Mouse (Mus musculus) neural tube, embryonic 13.5 days (tissue): ENCODE data around the gene Qpctl. TPM values are rescaled to one million over a fixed set of nuclear protein-coding genes. Genes with fewer than 3 reads are reported as not detected.

ENCODE experiments used
- ATAC-seq: fragments of 200-750 bp; cut with Nextera tagmentation; 2 replicates; pipeline ENCODE4 v1.8.0; 2017; ENCODE audit warnings: low read depth, mild to moderate bottlenecking, moderate TSS enrichment, moderate library complexity
- H3K27ac ChIP-seq: fragments of 300-500 bp; sonication (generic); replicated peaks from 2 replicates; pipeline ENCODE4 v1.5.1; 2015; ENCODE audit warnings: moderate library complexity, mild to moderate bottlenecking, inconsistent platforms
- H3K27me3 ChIP-seq: fragments of 300-500 bp; sonication (generic); 2 replicates; pipeline ENCODE4 v1.6.1; 2015; ENCODE audit warnings: mild to moderate bottlenecking, inconsistent platforms
- H3K36me3 ChIP-seq: fragments of 300-500 bp; sonication (generic); 2 replicates; pipeline ENCODE4 v1.6.1; 2015; ENCODE audit warnings: mild to moderate bottlenecking, inconsistent platforms
- H3K4me1 ChIP-seq: fragments of 300-500 bp; sonication (generic); replicated peaks from 2 replicates; pipeline ENCODE4 v1.6.1; 2015; ENCODE audit warnings: inconsistent platforms
- H3K4me2 ChIP-seq: fragments of 300-500 bp; sonication (generic); 2 replicates; pipeline ENCODE4 v1.6.1; 2015; ENCODE audit warnings: inconsistent platforms, mild to moderate bottlenecking, moderate library complexity
- H3K4me3 ChIP-seq: fragments of 300-500 bp; sonication (generic); 2 replicates; pipeline ENCODE4 v1.5.1; 2015; ENCODE audit warnings: mild to moderate bottlenecking, inconsistent platforms
- H3K9ac ChIP-seq: fragments of 300-500 bp; sonication (generic); 2 replicates; pipeline ENCODE4 v1.6.1; 2015; ENCODE audit warnings: moderate library complexity, mild to moderate bottlenecking, inconsistent platforms
- H3K9me3 ChIP-seq: fragments of 300-500 bp; sonication (generic); 2 replicates; pipeline ENCODE4 v1.6.1; 2016; ENCODE audit warnings: inconsistent platforms
- WGBS: fragments of 180-500 bp; shearing (Covaris S2); methylation state at CpG from one replicate; pipeline ENCODE4 v1.1.7; 2015; 5-methylcytosine and 5-hydroxymethylcytosine counted together
- polyA plus RNA-seq: library from polyadenylated mRNA; unstranded; fragments of >200 nt; fragmentation: Nextera tagmentation; extraction: Ambion mirVana; gene quantifications from 2 replicates; pipeline ENCODE4 v1.2.1, GENCODE M21; 2015

The Qpctl gene
- polyA plus RNA-seq, 1 experiment from 2014 or later = 22.2 TPM

DNA sequence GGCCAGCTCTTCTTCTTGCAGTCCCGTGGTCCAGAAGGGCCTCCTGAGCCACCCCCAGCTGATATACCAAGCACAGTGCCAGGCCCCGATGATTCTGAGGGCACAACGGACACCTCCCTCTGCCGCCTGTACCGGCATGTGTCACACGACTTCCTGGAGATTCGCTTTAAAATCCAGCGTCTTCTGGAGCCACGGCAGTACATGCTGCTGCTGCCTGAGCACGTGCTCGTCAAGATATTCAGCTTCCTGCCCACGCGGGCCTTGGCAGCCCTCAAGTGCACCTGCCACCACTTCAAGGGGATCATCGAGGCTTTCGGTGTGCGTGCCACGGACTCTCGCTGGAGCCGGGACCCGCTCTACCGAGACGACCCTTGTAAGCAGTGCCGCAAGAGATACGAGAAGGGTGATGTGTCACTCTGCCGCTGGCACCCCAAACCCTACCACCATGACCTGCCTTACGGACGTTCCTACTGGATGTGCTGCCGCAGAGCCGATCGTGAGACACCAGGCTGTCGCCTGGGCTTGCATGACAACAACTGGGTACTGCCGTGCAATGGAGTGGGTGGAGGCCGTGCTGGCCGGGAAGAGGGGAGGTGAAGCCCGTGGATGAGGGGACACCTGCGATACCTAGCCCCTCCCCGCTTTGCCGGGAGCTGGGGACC lies 12.3 kb downstream of the Qpctl start:
- H3K9me3 ChIP-seq = no peaks in the 10 kb centered on the region
- H3K4me2 ChIP-seq = no peak overlapping the region
- WGBS = 93% methylated on average over 38 of the region's 38 CpGs
- H3K27me3 ChIP-seq = no peaks in the 10 kb centered on the region
- H3K4me3 ChIP-seq = no peak overlapping the region
- no peak overlapping the region for H3K27ac ChIP-seq
- no peak for ATAC-seq
- peaks cover 13% of the 10 kb centered on the region for H3K4me1 ChIP-seq
- H3K36me3 ChIP-seq = peaks cover 74% of the 10 kb centered on the region
- no peak overlapping the region for H3K9ac ChIP-seq

DNA sequence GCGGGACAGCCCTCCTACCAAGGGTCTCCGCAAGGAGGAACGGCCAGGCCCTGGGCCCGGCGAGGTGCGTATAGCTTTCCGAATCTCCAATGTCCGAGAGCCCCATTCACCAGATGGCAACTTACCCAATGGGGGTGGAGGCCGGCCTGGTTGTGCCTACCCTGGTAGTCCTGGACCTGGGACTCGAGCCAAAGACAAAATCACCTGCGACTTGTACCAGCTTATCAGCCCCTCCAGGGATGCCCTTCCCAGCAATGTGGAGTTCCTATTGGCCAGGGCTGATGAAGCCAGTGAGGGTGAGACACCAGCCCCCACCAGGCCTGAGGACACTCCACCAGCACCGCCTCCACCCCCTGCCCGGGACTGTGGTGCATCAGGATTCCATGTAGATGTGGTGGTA lies 12.9 kb downstream of the Qpctl start:
- Histone ChIP-seq H3K4me3 (no peak overlapping the region), H3K36me3 (peaks cover 68% of the 10 kb centered on the region), H3K9ac (no peak overlapping the region), H3K4me1 (peaks cover 15% of the 10 kb centered on the region), H3K4me2 (no peak overlapping the region), H3K27ac (no peak overlapping the region), H3K9me3 (no peaks in the 10 kb centered on the region), H3K27me3 (no peaks in the 10 kb centered on the region)
- 95% methylated on average over 13 of the region's 13 CpGs for WGBS
- no peak for ATAC-seq

DNA sequence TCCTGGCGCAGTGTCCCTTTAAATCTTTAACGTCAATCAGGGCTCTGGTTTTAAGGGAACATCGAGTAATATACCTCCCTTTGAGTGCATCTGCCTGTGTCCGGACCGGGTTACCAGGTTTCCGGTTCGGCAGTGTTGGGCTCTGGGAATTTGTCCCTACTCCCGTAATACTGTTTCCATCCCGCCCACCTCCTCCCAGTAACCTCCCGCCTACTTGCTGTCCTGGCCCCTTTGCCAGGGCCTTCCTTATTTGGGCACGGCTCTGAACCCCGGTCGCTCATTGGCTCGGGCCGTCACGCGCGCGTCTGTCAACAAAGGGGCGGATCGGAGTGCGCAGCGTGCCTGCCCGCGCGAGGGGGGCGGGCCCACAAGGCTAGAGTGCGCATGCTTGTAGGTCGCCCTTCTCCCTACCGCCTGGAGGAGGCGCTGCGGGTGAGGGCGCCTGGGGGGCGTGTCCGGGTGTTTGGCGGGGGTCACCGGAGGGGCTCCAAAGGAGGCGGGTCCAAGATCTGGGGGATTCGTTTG lies 17.7 kb downstream of the Qpctl start:
- no peaks in the 10 kb centered on the region for H3K27me3 ChIP-seq
- peak overlapping the region; percentile 63 for H3K4me2 ChIP-seq
- H3K9me3 ChIP-seq = no peaks in the 10 kb centered on the region
- H3K4me3 ChIP-seq = peak overlapping the region; percentile 48
- peak overlapping the region; percentile 71 for H3K9ac ChIP-seq
- WGBS = under 1% methylated on average over 39 of the region's 39 CpGs
- H3K4me1 ChIP-seq = peaks cover 26% of the 10 kb centered on the region
- peaks cover 20% of the 10 kb centered on the region for H3K36me3 ChIP-seq
- H3K27ac ChIP-seq = peak overlapping the region; percentile 93
- peak; percentile 99 for ATAC-seq

DNA sequence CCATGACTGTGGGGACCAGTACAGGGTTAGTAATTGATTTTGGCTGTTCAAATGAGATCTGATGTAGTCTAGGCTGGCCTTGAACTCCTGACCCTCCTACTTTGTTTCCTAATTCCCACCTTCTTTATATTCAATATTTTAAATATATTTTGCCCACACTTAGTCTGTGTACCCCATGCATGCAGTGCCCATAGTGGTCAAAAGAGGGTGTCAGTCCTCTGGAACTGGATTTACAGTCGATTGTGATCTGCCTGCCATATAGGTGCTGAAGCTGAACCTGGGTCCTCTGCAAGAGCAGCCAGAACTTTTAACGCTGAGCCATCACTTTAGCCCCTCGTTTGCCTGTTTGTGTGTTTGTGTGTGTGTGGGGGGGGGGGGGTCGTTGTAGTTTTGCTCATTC lies 18.4 kb downstream of the Qpctl start:
- H3K9ac ChIP-seq = peak overlapping the region; percentile 71
- H3K4me2 ChIP-seq = peak overlapping the region; percentile 63
- no peaks in the 10 kb centered on the region for H3K9me3 ChIP-seq
- peaks cover 26% of the 10 kb centered on the region for H3K4me1 ChIP-seq
- ATAC-seq = peak; percentile 1; the same call in 1 of the 2 replicates
- peak overlapping the region; percentile 48 for H3K4me3 ChIP-seq
- H3K27me3 ChIP-seq = no peaks in the 10 kb centered on the region
- peaks cover 19% of the 10 kb centered on the region for H3K36me3 ChIP-seq
- peak overlapping the region; percentile 93 for H3K27ac ChIP-seq
- 30% methylated on average over 4 of the region's 4 CpGs for WGBS

GRCm38 (mm10) chr7:19129396-19129795 lies 19.7 kb downstream of the Qpctl start:
- no peak overlapping the region for H3K4me2 ChIP-seq
- H3K27me3 ChIP-seq = no peaks in the 10 kb centered on the region
- peaks cover 10% of the 10 kb centered on the region for H3K36me3 ChIP-seq
- ATAC-seq = no peak
- peaks cover 26% of the 10 kb centered on the region for H3K4me1 ChIP-seq
- H3K9me3 ChIP-seq = no peaks in the 10 kb centered on the region
- H3K27ac ChIP-seq = 0 out of 2 replicates have a peak overlapping the region, but pooled peaks have one; percentile 93
- 94% methylated on average over 5 of the region's 5 CpGs for whole genome bisulfite sequencing
- H3K4me3 ChIP-seq = no peak overlapping the region
- no peak overlapping the region for H3K9ac ChIP-seq

DNA sequence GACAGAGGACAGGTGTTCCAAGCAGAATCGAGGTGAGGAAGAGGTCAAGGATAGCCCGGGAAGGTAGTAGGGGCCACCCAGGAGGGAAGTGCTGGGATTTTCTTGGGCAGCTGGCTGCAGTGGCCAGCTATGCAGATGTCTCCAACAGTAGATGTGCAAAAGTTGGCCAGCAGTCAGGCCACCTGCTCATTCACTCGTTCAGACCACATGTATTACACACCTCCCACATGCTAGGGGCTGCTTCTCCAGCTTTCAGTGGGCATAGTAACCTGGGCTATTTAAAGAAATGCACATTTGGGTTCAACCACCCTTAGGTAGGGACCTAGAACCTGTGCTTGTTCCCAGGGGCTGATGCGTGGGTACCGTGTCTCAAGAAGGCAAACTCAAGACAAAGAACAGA lies 21.3 kb downstream of the Qpctl start:
- Histone ChIP-seq H3K4me1 (peaks cover 22% of the 10 kb centered on the region), H3K4me3 (no peak overlapping the region), H3K4me2 (no peak overlapping the region), H3K27me3 (no peaks in the 10 kb centered on the region), H3K36me3 (peaks cover 9% of the 10 kb centered on the region; the same call in 1 of the 2 replicates), H3K9me3 (no peaks in the 10 kb centered on the region), H3K9ac (no peak overlapping the region), H3K27ac (no peak overlapping the region)
- no peak for ATAC-seq
- 94% methylated on average over 5 of the region's 5 CpGs for WGBS

DNA sequence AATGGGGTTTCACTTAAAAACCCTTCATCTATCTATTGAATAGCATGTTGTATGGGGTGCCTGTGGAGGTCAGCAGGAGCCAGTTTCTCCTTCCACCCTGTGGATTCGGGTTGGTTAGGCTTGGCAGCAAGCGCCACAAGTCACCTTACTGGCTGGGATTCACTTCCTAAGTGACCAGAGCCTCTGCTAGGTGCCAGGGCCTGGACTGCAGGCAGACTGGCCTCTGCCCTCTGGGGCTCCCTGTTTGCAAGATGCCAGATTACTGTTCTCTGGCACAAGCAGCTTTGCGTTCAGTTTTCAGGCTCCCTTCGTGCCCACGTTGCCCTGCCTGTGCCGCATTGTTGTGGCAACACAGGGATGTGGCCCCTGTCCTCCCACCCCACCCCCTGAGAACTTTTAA lies 24.4 kb downstream of the Qpctl start:
- H3K4me3 ChIP-seq = no peak overlapping the region
- 92% methylated on average over 6 of the region's 6 CpGs for WGBS
- H3K36me3 ChIP-seq = peaks cover 9% of the 10 kb centered on the region; the same call in 1 of the 2 replicates
- H3K27ac ChIP-seq = no peak overlapping the region
- H3K27me3 ChIP-seq = no peaks in the 10 kb centered on the region
- H3K9me3 ChIP-seq = no peaks in the 10 kb centered on the region
- no peak for ATAC-seq
- peaks cover 20% of the 10 kb centered on the region for H3K4me1 ChIP-seq
- H3K9ac ChIP-seq = no peak overlapping the region
- no peak overlapping the region for H3K4me2 ChIP-seq

DNA sequence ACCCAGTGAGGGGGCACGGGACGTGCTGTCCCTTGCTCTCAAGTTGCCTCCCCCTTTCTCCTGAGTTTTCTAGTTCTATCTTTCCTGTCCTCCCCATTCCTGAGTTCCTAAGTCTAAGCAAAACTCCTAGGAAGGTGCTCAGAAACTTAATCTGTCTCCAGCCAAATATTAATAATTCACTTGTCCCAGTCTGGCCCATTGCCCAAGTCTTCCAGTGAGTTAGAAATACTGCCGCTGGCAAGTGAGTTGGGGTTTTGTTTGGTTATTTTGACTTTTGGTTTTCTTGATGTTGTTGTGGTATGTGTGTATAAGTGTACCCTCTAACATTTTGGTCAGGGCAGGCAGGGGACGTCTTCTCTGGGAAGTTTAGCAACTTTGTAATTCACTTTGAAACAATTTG lies 27.4 kb downstream of the Qpctl start:
- Histone ChIP-seq H3K27me3 (0 out of 2 replicates have a peak, but pooled peaks cover 4% of the 10 kb centered on the region), H3K4me3 (no peak overlapping the region), H3K4me2 (no peak overlapping the region), H3K4me1 (peaks cover 26% of the 10 kb centered on the region), H3K27ac (no peak overlapping the region), H3K9me3 (no peaks in the 10 kb centered on the region), H3K9ac (no peak overlapping the region), H3K36me3 (peaks cover 9% of the 10 kb centered on the region; the same call in 1 of the 2 replicates)
- 95% methylated on average over 4 of the region's 4 CpGs for WGBS
- no peak for ATAC-seq

DNA sequence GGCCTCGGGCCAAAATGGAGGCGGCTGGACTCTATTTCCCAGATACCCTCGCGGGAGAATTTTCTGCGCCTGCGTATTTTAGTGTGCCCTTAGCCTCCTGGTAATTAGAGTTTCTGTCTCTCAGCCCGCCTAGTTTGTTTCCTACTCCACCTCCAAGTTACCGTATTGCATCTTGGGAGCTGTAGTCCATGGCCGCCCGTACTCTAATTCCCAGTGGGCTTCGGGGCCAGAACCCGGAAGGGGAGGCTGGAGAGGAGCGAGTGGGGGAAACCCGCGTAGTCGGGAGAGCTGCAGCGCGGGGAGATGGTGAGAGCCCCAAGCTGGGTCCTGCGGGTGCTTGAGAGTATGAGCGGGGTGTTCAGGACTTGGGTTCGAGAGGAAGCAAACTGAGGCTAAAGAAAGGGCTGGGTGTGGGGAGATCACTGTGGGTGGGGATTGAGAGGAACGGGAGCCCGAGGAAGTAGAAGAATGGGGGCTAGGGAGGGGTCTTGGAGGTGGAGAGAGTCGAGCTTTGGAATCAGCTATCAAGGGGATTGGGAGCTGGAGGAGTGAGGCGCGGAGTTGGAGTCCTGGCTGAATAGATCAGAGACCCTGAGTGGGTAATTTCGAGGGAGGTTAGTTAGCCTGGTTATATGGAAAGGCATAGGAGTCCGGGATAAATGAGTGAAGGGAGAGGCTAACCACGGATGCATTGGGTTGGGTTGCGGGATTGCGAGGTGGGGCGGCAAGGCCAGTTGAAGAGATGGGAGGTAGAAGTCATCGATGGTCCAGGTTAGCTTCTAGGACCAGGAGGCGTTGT lies 29.3 kb downstream of the Qpctl start, which contains the start of gene Fbxo46:
Gene Fbxo46 (plus strand): TSS at position 229 of the 799 bp plus-strand sequence.
- Histone ChIP-seq H3K4me3 (peak within 1 kb of the TSS; percentile 58), H3K27ac (peak within 1 kb of the TSS; percentile 66), H3K4me2 (peak within 1 kb of the TSS; percentile 84), H3K9me3 (no peaks in the 10 kb centered on the region), H3K36me3 (no peaks in the 10 kb centered on the region), H3K4me1 (peaks cover 26% of the 10 kb centered on the region), H3K27me3 (0 out of 2 replicates have a peak, but pooled peaks cover 4% of the 10 kb centered on the region), H3K9ac (peak within 1 kb of the TSS; percentile 80)
- ATAC-seq = peak; percentile 94
- WGBS = 3% methylated on average over 34 of the region's 34 CpGs

DNA sequence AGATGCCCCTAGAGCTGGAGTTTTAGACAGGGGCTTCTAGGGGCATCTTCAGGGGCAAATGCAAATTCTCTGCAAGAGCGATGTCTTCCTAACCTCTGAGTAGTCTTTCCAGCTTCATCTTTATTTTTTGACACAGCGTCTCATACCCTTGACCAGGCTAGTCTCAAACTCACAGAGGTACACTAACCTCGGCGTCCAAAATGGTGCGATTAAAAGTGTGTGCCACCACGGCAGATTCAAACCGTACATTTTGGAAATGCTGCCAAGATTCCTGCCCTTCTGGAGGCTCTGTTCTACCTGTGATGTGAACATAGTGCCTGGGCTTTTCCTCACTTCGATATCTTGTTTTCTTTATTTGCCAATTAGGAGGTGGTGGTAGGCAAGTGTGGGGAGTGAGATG lies 30.0 kb downstream of the Qpctl start:
- Histone ChIP-seq H3K4me1 (peaks cover 26% of the 10 kb centered on the region), H3K4me3 (no peak overlapping the region), H3K27me3 (0 out of 2 replicates have a peak, but pooled peaks cover 4% of the 10 kb centered on the region), H3K36me3 (no peaks in the 10 kb centered on the region), H3K9ac (no peak overlapping the region), H3K9me3 (no peaks in the 10 kb centered on the region), H3K4me2 (peak overlapping the region; percentile 84; the same call in 1 of the 2 replicates), H3K27ac (no peak overlapping the region)
- ATAC-seq = peak; percentile 20
- WGBS = 91% methylated on average over 8 of the region's 8 CpGs

- H3K9ac ChIP-seq = no peak within 1 kb of the TSS
- peak within 1 kb of the TSS; percentile 54 for H3K4me2 ChIP-seq
- no peaks in the 10 kb centered on the region for H3K36me3 ChIP-seq
- peak; percentile 24; the same call in 1 of the 2 replicates for ATAC-seq
- peak within 1 kb of the TSS; percentile 33 for H3K4me3 ChIP-seq
- 0 out of 2 replicates have a peak within 1 kb of the TSS, but pooled peaks have one; percentile 10 for H3K27ac ChIP-seq
- no peaks in the 10 kb centered on the region for H3K9me3 ChIP-seq
- 23% methylated on average over 64 of the region's 64 CpGs for WGBS
- peaks cover 10% of the 10 kb centered on the region; the same call in 1 of the 2 replicates for H3K27me3 ChIP-seq
- H3K4me1 ChIP-seq = peaks cover 26% of the 10 kb centered on the region
Measured at GRCm38 (mm10) chr7:19118028-19118771, 30.9 kb downstream of the Qpctl start, which contains the start of gene Gm4969. TSS of gene Gm4969 (minus strand) at chr7:19118368.
